Mouse (Mus musculus) ovary, adult 10 weeks (tissue): Measurements from ENCODE around the gene Krtap13-1. TPM values are rescaled to one million over a fixed set of nuclear protein-coding genes. Genes with fewer than 3 reads are reported as not detected.

Experiments used
- polyA plus RNA-seq: library from polyadenylated mRNA; stranded (reverse); fragments of 350-450 nt; fragmentation: Illumina TruSeq; extraction: RNeasy Lipid Tissue Mini Kit (QIAGEN cat#74804); gene quantifications from one replicate; pipeline ENCODE4 v1.2.3, GENCODE M21; 2014

The Krtap13-1 gene
- not detected for polyA plus RNA-seq

GRCm38 (mm10) chr16:88728812-88729275 is at the start of gene Krtap13-1:
TSS of gene Krtap13-1 (plus strand) at chr16:88728862.

DNA sequence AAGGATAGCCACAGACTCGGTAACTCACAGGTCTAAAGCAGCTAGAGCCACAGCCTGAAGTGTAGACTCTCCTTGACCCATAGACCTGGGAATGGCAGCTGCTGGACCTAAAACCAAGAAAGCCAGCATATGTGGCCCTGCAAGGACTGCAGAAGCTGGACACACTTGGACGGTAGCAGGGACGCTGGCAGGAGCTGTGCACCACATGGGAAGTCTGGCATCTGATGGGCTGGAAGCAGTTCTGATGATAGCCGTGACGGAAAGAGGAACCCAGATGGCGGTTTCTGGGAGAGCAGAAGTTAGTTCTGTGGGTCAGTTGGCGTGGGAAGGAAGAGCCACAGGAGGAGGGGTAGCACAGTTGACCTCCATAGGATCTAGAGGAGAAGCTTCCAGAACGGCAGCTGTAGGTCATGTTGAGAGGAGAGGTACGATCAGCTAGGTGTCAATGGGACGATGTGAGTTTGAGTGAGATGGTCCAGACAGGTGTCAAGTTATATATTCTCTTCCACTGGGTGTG is 21.1 kb upstream of the Krtap13-1 start, which contains the start of gene 2310061N02Rik:
Gene 2310061N02Rik, minus strand, starts transcription at position 467 of the 517 bp plus-strand sequence.

DNA sequence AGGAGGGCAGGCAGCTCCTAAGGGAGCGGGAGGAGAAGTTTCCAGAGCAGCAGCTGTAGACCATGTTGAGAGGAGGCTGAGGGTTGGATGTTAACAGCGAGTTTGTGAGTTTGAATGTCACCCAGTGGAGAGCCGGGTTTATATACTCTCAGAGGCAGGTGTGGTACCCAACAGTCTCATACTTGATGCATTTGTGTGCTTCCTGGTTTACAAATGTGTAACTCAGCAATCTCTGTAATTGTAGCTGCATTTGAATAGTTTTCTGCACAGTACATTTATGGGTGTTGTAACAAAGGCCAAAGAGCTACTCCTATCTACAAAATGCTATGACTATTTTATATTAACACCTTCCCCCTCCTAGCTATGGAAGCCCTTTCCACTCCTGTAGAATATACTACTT is 22.9 kb downstream of the Krtap13-1 start, which contains the start of gene Krtap13:
Gene Krtap13, minus strand, starts transcription at position 101 of the 400 bp plus-strand sequence.

DNA sequence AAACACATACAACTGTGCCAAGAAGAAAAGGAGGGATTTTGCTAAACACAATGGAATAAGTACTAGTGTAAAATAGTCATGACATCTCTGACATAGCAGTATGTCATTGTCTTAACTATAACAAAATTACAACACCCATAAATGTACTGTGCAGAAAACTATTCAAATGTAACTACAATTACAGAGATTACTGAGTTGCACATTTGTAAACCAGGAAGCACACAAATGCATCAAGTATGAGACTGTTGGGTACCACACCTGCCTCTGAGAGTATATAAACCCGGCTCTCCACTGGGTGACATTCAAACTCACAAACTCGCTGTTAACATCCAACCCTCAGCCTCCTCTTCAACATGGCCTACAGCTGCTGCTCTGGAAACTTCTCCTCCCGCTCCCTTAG is 29.9 kb downstream of the Krtap13-1 start, which contains the start of gene 2310034C09Rik:
Gene 2310034C09Rik, plus strand, starts transcription at position 301 of the 400 bp plus-strand sequence.

GRCm38 (mm10) chr16:88774106-88774505 is 45.4 kb downstream of the Krtap13-1 start, which contains the start of gene 2310057N15Rik:
TSS of gene 2310057N15Rik (minus strand) at chr16:88774206.

DNA sequence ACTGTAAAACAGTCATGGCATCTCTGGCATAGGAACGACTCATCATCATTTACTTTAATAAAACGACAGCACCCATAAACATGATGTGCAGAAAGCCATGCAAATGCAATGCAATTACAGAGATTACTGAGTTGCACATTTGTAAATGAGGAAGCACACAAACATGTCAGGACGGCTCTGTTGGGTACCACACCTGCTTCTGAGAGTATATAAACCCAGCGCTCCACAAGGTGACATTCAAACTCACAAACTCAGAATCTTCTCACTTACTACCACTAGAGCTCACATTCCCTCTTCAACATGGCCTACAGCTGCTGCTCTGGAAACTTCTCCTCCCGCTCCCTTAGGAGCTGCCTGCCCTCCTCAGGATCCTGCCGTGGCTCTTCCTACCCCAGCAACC is 48.9 kb downstream of the Krtap13-1 start, which contains the start of gene Gm5965:
Gene Gm5965, plus strand, starts transcription at position 301 of the 400 bp plus-strand sequence.

Other genes starting within 250 kb of the Krtap13-1 start
- not detected for gene Cldn17, start 221.9 kb upstream of the Krtap13-1 start, polyA plus RNA-seq
- gene Cldn8, start 165.7 kb upstream of the Krtap13-1 start, polyA plus RNA-seq, result 4.5 TPM
- not detected for gene Krtap24-1, start 116.6 kb upstream of the Krtap13-1 start, polyA plus RNA-seq
- not detected for gene 2310079G19Rik, start 101.2 kb upstream of the Krtap13-1 start, polyA plus RNA-seq
- gene Krtap26-1, start 81.1 kb upstream of the Krtap13-1 start, polyA plus RNA-seq, result not detected
- not detected for gene Krtap27-1, start 57.2 kb upstream of the Krtap13-1 start, polyA plus RNA-seq
- not detected for gene 2310061N02Rik, start 20.9 kb upstream of the Krtap13-1 start, polyA plus RNA-seq
- not detected for gene Krtap13, start 22.8 kb downstream of the Krtap13-1 start, polyA plus RNA-seq
- not detected for gene 2310034C09Rik, start 30.0 kb downstream of the Krtap13-1 start, polyA plus RNA-seq
- gene 2310057N15Rik, start 45.3 kb downstream of the Krtap13-1 start, polyA plus RNA-seq, result not detected
- gene Gm5965, start 49.0 kb downstream of the Krtap13-1 start, polyA plus RNA-seq, result not detected
- not detected for gene Gm20741, start 83.4 kb downstream of the Krtap13-1 start, polyA plus RNA-seq
- not detected for gene Krtap15, start 91.4 kb downstream of the Krtap13-1 start, polyA plus RNA-seq
- gene Krtap14, start 97.3 kb downstream of the Krtap13-1 start, polyA plus RNA-seq, result not detected
- not detected for gene Krtap19-1, start 140.5 kb downstream of the Krtap13-1 start, polyA plus RNA-seq
- not detected for gene Krtap19-2, start 145.4 kb downstream of the Krtap13-1 start, polyA plus RNA-seq
- not detected for gene Krtap19-3, start 149.2 kb downstream of the Krtap13-1 start, polyA plus RNA-seq
- gene Krtap19-4, start 156.2 kb downstream of the Krtap13-1 start, polyA plus RNA-seq, result not detected
- not detected for gene Krtap19-5, start 167.6 kb downstream of the Krtap13-1 start, polyA plus RNA-seq
- gene Krtap19-9b, start 203.4 kb downstream of the Krtap13-1 start, polyA plus RNA-seq, result not detected
- not detected for gene Krtap16-3, start 234.0 kb downstream of the Krtap13-1 start, polyA plus RNA-seq